Mouse (Mus musculus) heart, embryonic 11.5 days (tissue): ENCODE results near the gene Fyb2. TPM values are rescaled to one million over a fixed set of nuclear protein-coding genes. Genes with fewer than 3 reads are reported as not detected.

Experiments used
- ATAC-seq: fragments of 200-750 bp; cut with Nextera tagmentation; replicated peaks from 2 replicates; pipeline ENCODE4 v1.8.0; 2017; ENCODE audit warnings: moderate library complexity; ENCODE audit not compliant: insufficient number of reproducible peaks, low FRiP score, low TSS enrichment
- H3K27ac ChIP-seq: fragments of 300-500 bp; sonication (generic); 2 replicates; pipeline ENCODE4 v1.5.1; 2014; ENCODE audit warnings: mild to moderate bottlenecking, low read depth, low read length
- H3K27me3 ChIP-seq: fragments of 300-500 bp; sonication (generic); 2 replicates; pipeline ENCODE4 v1.6.1; 2014; ENCODE audit warnings: mild to moderate bottlenecking, low read length, mixed read lengths; ENCODE audit not compliant: control insufficient read depth, insufficient read depth
- H3K36me3 ChIP-seq: fragments of 300-500 bp; sonication (generic); 2 replicates; pipeline ENCODE4 v1.6.1; 2014; ENCODE audit warnings: mild to moderate bottlenecking, low read length, moderate library complexity, mixed read lengths; ENCODE audit not compliant: control insufficient read depth, insufficient read depth
- H3K4me1 ChIP-seq: fragments of 300-500 bp; sonication (generic); 2 replicates; pipeline ENCODE4 v1.6.1; 2014; ENCODE audit warnings: low read length; ENCODE audit not compliant: control insufficient read depth, insufficient read depth
- H3K4me2 ChIP-seq: fragments of 300-500 bp; sonication (generic); 2 replicates; pipeline ENCODE4 v1.6.1; 2014; ENCODE audit warnings: mild to moderate bottlenecking, moderate library complexity
- H3K4me3 ChIP-seq: fragments of 300-500 bp; sonication (generic); 2 replicates; pipeline ENCODE4 v1.5.1; 2014; ENCODE audit warnings: low read depth, low read length
- H3K9ac ChIP-seq: fragments of 300-500 bp; sonication (generic); 2 replicates; pipeline ENCODE4 v1.6.1; 2014; ENCODE audit warnings: mild to moderate bottlenecking, low read depth, low read length, moderate library complexity
- H3K9me3 ChIP-seq: fragments of 300-500 bp; sonication (generic); replicated peaks from 2 replicates; pipeline ENCODE4 v1.6.1; 2016; ENCODE audit warnings: low read length; ENCODE audit not compliant: control insufficient read depth
- WGBS: fragments of 180-500 bp; shearing (Covaris S2); extraction: QIAGEN DNeasy Blood & Tissue Kit; methylation state at CpG from one replicate; pipeline ENCODE4 v1.1.7; 2014; ENCODE audit not compliant: insufficient replicate concordance; 5-methylcytosine and 5-hydroxymethylcytosine counted together
- polyA plus RNA-seq: library from polyadenylated mRNA; unstranded; fragments of >200 nt; fragmentation: Nextera tagmentation; extraction: Ambion mirVana; gene quantifications from 2 replicates; pipeline ENCODE4 v1.2.1, GENCODE M21; 2014

The Fyb2 gene
- polyA plus RNA-seq, result 0.06 TPM in 1 of 2 replicates, not detected in the other

DNA sequence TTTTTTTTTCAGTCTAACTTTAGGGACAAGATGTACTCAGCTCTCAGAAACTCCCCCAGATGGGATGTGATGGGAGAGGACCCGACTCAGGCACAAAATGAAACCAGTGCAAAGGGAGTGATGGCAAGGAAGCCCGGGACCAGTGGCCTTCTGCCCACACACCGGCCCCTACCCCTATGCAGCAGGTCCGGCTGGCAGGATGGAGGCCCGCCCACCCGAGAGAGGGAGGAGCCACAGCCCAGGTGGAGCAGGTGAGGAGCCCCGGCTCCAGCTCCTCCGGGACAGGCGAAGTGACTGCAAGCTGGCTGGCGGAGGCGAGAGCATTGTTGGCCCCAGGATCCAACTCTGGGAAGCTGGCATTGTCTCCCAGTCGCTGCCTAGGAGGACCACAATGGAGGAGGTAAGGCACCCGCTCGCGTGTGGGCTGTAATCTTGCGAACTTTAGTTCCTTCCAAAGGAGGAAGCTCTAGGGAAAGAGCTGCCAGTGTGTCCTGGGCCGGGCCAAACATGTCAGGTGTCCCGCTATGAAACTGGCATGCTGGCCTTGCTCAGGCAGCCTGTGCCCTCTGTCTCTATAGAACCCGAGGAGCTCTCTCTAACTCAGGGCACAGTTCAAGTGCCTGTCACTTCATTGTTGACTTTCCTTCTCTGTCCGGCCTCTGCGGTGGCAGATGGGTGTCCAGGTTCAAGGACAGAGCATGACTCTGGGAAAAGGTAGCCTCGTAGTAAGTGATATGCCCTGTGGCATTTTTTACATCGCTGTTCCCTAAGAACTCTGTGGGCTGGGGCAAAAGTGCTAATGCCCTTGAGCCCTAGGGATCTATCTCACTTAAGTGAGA, at the start of gene Fyb2:
Fyb2 (plus strand) TSS at position 166 of the 839 bp plus-strand sequence.
- no peak within 1 kb of the TSS for H3K27ac ChIP-seq
- H3K36me3 ChIP-seq, result no peaks in the 10 kb centered on the region
- H3K4me3 ChIP-seq, result peak within 1 kb of the TSS; percentile 23
- 0 out of 2 replicates have a peak within 1 kb of the TSS, but pooled peaks have one; percentile 22 for H3K9ac ChIP-seq
- WGBS, result 24% methylated on average over 23 of the region's 23 CpGs
- ATAC-seq, result no peak; the same call in 1 of the 2 replicates
- H3K4me1 ChIP-seq, result no peaks in the 10 kb centered on the region
- no peaks in the 10 kb centered on the region for H3K9me3 ChIP-seq
- peak within 1 kb of the TSS; percentile 57 for H3K4me2 ChIP-seq
- peaks cover 4% of the 10 kb centered on the region for H3K27me3 ChIP-seq

DNA sequence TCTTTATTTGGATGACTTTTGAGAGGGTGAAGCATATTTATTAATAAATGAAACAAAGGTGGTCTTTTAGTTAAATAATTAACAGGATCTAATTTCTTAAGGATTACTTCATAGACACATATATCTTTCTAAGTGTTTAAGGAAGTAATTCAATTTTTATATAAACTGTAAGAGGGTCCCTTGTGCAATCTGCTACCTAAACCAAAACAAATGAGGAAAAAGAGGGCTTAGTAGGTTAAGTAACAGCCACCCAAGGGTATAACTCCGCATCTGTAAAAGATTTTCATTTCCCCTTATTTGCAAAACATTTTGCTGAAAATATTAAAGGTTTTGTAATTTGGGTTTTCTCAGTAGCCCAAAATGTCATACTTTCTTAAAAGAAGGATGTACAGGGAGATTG, 48.9 kb upstream of the Fyb2 start:
- no peaks in the 10 kb centered on the region for H3K4me1 ChIP-seq
- H3K27me3 ChIP-seq, result no peaks in the 10 kb centered on the region
- WGBS, result 76% methylated on average over 1 of the region's 1 CpGs
- H3K4me2 ChIP-seq, result no peak overlapping the region
- no peaks in the 10 kb centered on the region for H3K9me3 ChIP-seq
- no peaks in the 10 kb centered on the region for H3K36me3 ChIP-seq
- H3K27ac ChIP-seq, result no peak overlapping the region
- ATAC-seq, result no peak
- H3K4me3 ChIP-seq, result no peak overlapping the region
- no peak overlapping the region for H3K9ac ChIP-seq

DNA sequence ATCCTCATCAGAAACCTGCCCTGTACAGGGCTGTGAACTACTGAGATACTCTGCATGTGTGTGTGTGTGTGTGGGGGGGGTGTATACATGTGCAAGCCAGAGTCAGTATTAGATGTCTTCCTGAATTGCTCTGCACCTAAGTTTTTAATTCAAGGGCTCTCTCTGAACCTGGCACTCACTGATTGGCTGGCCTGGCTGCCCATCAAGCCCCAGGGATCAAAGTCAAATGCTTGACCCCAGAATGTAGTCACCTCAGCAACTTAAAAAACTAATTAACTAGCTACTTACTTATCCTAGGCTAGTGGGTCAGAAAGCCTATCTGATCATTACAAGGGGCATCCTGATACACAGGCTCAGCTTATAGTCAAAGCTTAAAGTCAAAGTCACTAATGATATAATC, 43.7 kb upstream of the Fyb2 start:
- Histone ChIP-seq H3K9ac (no peak overlapping the region), H3K4me2 (no peak overlapping the region), H3K36me3 (no peaks in the 10 kb centered on the region), H3K4me1 (no peaks in the 10 kb centered on the region), H3K27ac (no peak overlapping the region), H3K9me3 (no peaks in the 10 kb centered on the region), H3K4me3 (no peak overlapping the region), H3K27me3 (no peaks in the 10 kb centered on the region)
- ATAC-seq, result no peak

DNA sequence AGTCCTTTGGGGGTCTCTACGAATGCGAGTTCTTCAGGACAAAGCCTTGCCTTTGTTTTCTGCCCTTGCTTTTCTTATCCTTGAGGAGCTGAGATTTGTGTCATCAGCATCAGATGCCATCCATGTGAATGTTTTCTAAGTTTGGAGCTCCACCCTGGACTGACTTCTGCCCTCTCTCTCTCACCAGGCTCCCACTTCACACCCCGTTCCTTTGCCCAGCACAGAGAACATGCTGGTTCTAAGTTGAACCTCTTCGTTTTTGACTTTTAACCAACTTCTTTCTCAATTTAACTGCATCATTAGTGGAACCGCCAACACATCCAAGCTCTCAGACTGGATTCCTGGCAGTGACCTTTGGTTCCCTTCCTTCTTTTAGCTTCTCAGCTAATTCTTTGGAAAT, 43.1 kb upstream of the Fyb2 start:
- Histone ChIP-seq H3K4me3 (no peak overlapping the region), H3K4me2 (no peak overlapping the region), H3K27ac (no peak overlapping the region), H3K9me3 (no peaks in the 10 kb centered on the region), H3K36me3 (no peaks in the 10 kb centered on the region), H3K9ac (no peak overlapping the region), H3K4me1 (no peaks in the 10 kb centered on the region), H3K27me3 (no peaks in the 10 kb centered on the region)
- no peak for ATAC-seq
- WGBS, result 83% methylated on average over 5 of the region's 5 CpGs

DNA sequence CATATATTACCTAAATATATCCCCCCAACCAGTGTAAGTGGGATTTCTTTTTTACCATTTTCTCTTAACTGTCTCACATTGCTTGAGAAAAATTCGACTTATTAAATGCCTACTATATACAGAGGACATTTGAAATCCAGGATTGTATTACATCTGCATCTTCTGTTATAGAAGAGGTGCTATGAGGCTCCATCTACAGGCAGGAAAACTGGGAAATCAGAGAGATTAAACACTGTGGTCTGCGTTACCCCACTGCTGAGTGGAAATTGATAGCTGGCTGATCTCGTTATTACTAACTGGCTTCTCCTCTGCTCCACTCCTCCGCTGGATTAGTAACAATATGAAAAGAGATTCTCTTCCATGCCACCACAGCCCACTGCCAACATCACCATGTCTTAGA, 37.4 kb upstream of the Fyb2 start:
- H3K27me3 ChIP-seq, result no peaks in the 10 kb centered on the region
- WGBS, result 67% methylated on average over 4 of the region's 4 CpGs
- ATAC-seq, result no peak
- H3K4me2 ChIP-seq, result no peak overlapping the region
- H3K36me3 ChIP-seq, result no peaks in the 10 kb centered on the region
- H3K27ac ChIP-seq, result no peak overlapping the region
- no peaks in the 10 kb centered on the region for H3K9me3 ChIP-seq
- H3K4me3 ChIP-seq, result no peak overlapping the region
- no peaks in the 10 kb centered on the region for H3K4me1 ChIP-seq
- no peak overlapping the region for H3K9ac ChIP-seq

DNA sequence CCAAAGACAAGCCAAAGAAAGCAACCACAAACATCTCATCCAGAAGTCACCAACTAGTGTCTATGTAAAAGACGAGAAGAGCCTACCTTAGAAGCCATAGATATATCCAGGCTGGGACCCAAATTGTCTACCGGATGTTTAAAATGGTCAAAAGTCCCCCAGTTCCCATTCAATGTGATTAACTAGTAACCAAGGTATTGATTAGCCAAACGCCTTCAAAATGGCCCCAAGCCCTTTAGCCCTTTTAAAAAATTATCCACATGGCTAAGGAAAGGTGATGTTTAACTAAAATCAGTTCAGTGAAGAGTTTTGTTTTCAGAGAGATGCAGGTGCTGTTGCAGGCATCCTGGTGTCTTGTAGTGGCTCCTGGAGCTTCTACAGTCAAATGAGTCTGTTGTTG, 36.9 kb upstream of the Fyb2 start, which contains the start of gene C8a:
C8a (minus strand) TSS at position 76 of the 400 bp plus-strand sequence.
- no peak within 1 kb of the TSS for H3K9ac ChIP-seq
- H3K27ac ChIP-seq, result no peak within 1 kb of the TSS
- H3K4me3 ChIP-seq, result no peak within 1 kb of the TSS
- ATAC-seq, result no peak
- H3K4me1 ChIP-seq, result no peaks in the 10 kb centered on the region
- no peaks in the 10 kb centered on the region for H3K9me3 ChIP-seq
- H3K4me2 ChIP-seq, result no peak within 1 kb of the TSS
- H3K36me3 ChIP-seq, result no peaks in the 10 kb centered on the region
- H3K27me3 ChIP-seq, result no peaks in the 10 kb centered on the region
- WGBS, result 71% methylated on average over 3 of the region's 3 CpGs

DNA sequence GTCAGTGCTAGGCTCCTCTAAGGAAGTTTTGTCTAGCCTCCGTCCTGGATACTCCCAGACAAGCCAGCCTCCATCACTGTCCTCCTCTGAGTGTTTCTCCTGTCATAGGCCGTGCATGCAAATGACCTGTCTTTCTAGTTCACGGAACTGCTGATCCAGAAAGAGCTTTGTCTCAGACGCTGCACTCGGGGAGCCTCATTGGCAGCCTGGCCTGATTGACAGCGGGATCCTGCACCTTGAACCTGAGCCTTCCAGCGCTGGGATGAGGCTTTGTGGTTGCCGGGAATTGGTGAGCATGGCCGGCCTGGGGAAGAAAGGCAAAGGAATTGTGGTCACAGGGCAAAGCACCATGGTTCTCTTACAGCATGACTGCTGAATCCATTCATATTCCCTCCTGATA, 25.8 kb upstream of the Fyb2 start:
- 74% methylated on average over 9 of the region's 9 CpGs for WGBS
- ATAC-seq, result no peak
- Histone ChIP-seq H3K36me3 (no peaks in the 10 kb centered on the region), H3K4me2 (no peak overlapping the region), H3K4me3 (no peak overlapping the region), H3K4me1 (0 out of 2 replicates have a peak, but pooled peaks cover 2% of the 10 kb centered on the region), H3K9ac (no peak overlapping the region), H3K9me3 (no peaks in the 10 kb centered on the region), H3K27ac (no peak overlapping the region), H3K27me3 (no peaks in the 10 kb centered on the region)

DNA sequence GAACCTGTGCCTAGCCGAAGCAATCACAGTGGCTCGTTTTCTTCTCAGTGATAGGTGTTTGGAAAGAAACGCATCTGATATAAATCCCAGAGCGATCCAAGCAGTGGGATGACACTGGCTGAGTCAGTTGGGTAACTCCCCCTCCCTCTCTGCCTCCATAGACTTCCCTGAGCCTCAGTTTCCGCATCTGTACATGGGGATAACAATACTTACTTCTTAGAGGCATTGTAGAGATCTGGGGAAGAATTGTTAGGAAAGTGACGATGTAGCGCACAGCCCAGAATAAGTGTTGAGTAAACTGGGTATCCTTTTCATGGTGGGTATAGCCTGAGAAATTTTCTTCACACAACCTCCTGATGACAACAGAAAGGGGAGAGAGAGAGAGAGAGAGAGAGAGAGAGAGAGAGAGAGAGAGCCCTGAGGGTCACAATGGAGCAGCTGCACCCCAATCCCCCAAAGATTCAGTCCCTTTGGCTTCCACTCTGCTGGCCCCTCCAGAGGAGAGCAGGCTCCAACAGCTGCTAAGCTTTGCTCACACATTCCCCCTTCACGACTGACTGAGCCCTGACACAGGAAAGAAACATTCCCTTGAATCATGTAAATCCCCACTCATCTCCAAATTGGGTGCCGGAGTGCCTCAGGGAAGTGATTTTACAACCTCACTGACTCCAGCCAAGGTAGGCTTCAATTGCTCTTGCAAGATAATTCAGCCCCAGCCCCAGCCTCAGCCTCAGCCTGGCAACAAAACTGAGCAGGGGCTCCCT, 24.6 kb upstream of the Fyb2 start:
- 76% methylated on average over 9 of the region's 9 CpGs for WGBS
- Histone ChIP-seq H3K9me3 (no peaks in the 10 kb centered on the region), H3K4me1 (0 out of 2 replicates have a peak, but pooled peaks cover 2% of the 10 kb centered on the region), H3K4me3 (no peak overlapping the region), H3K27me3 (no peaks in the 10 kb centered on the region), H3K4me2 (no peak overlapping the region), H3K27ac (no peak overlapping the region), H3K36me3 (no peaks in the 10 kb centered on the region), H3K9ac (no peak overlapping the region)
- no peak for ATAC-seq
